9 mouse cellular contexts compared by ENCODE assay signal in genomic region chr11:98027785-98028184, GRCm38 (mm10). TPM values are rescaled to one million over a fixed set of nuclear protein-coding genes. Genes with fewer than 3 reads are reported as not detected.
DNase-seq lines count a peak whose midpoint lies in the region; ATAC-seq and TF ChIP-seq lines count a peak whose summit lies in the region.
"Had no signal": no experiment of that assay in that cellular context is flagged by ENCODE, and none has a peak within 500 bp of the region (broad histone marks: within the 10 kb centered on the region; RNA-seq: fewer than 3 reads in every experiment).

No protein-coding gene starts in this region.

- H3K36me3 ChIP-seq in heart, embryonic 15.5 days, result peaks cover 35% of the 10 kb centered on the region
- H3K36me3 ChIP-seq in MEL (ENCODE audit: control insufficient read depth in 1 of 2, insufficient read depth in 2 of 2, low read length in 2 of 2), result peaks cover 12 to 20% of the 10 kb centered on the region in 2 experiments
- peaks cover 10% of the 10 kb centered on the region; the same call in 1 of the 2 replicates for H3K36me3 ChIP-seq in hindbrain, embryonic 11.5 days (ENCODE audit: control insufficient read depth, insufficient read depth, low read length)
- H3K36me3 ChIP-seq in midbrain, embryonic 11.5 days (ENCODE audit: control insufficient read depth, insufficient read depth, low read length), result peaks cover 16% of the 10 kb centered on the region

- H3K9me3 ChIP-seq in heart, embryonic 15.5 days (replicated peaks), result no peaks in the 10 kb centered on the region
- H3K9me3 ChIP-seq in MEL (replicated peaks; ENCODE audit: insufficient read depth, low read length), result no peaks in the 10 kb centered on the region
- H3K9me3 ChIP-seq in hindbrain, embryonic 11.5 days (ENCODE audit: control insufficient read depth, low read length), result no peaks in the 10 kb centered on the region
- H3K9me3 ChIP-seq in midbrain, embryonic 11.5 days (ENCODE audit: control insufficient read depth, low read length), result no peaks in the 10 kb centered on the region

- peak overlapping the region; percentile 92; the same call in 1 of the 2 replicates for H3K27ac ChIP-seq in heart, embryonic 15.5 days
- peak overlapping the region; percentile 90 for H3K27ac ChIP-seq in MEL (ENCODE audit: control insufficient read depth, low read depth, low read length)
- no peak overlapping the region for H3K27ac ChIP-seq in hindbrain, embryonic 11.5 days (ENCODE audit: low read depth, low read length)
- no peak overlapping the region for H3K27ac ChIP-seq in midbrain, embryonic 11.5 days (ENCODE audit: low read depth, low read length)

- H3K4me1 ChIP-seq in heart, embryonic 15.5 days (replicated peaks), result peaks cover 23% of the 10 kb centered on the region
- H3K4me1 ChIP-seq in MEL (ENCODE audit: control insufficient read depth in 1 of 2, insufficient read depth in 2 of 2, low read length in 2 of 2), result peaks cover 6 to 22% of the 10 kb centered on the region in 2 experiments; a peak in 3 of 4 replicates
- H3K4me1 ChIP-seq in hindbrain, embryonic 11.5 days (replicated peaks; ENCODE audit: control insufficient read depth, insufficient read depth, low read length), result 0 out of 2 replicates have a peak, but pooled peaks cover 5% of the 10 kb centered on the region
- peaks cover 18% of the 10 kb centered on the region for H3K4me1 ChIP-seq in midbrain, embryonic 11.5 days (ENCODE audit: control insufficient read depth, insufficient read depth, low read length)

- TF ChIP-seq EP300 in MEL (IDR thresholded peaks at IDR 0.05; ENCODE audit: low read depth in 1 of 2, low read length in 2 of 2), result no peak

- whole genome bisulfite sequencing in heart, embryonic 15.5 days, result 12% methylated on average over 7 of the region's 7 CpGs
- 26% methylated on average over 7 of the region's 7 CpGs for WGBS in hindbrain, embryonic 11.5 days
- 29% methylated on average over 7 of the region's 7 CpGs for WGBS in midbrain, embryonic 11.5 days

- intact Hi-C loops in heart, postnatal 25 days (cut with DNase I), result loop anchor here (5.0 kb wide), 1 partner anchor 120 kb away; no protein-coding TSS in a partner anchor

- no peaks in the 10 kb centered on the region for H3K27me3 ChIP-seq in heart, embryonic 15.5 days
- H3K27me3 ChIP-seq in MEL (ENCODE audit: control insufficient read depth in 1 of 2, insufficient read depth in 2 of 2, low read length in 2 of 2), result no peaks in the 10 kb centered on the region
- no peaks in the 10 kb centered on the region for H3K27me3 ChIP-seq in hindbrain, embryonic 11.5 days (ENCODE audit: control insufficient read depth, insufficient read depth, low read length)
- no peaks in the 10 kb centered on the region for H3K27me3 ChIP-seq in midbrain, embryonic 11.5 days (ENCODE audit: control insufficient read depth, insufficient read depth, low read length)

- no peak for DNase-seq in heart, postnatal 25 days (ENCODE audit: low spot score)
- DNase-seq in MEL (ENCODE audit: low read depth, low spot score) (peak; percentile 52), adipocyte (ENCODE audit: low spot score) (no peak)
- no peak for DNase-seq in hindbrain, embryonic 11.5 days (ENCODE audit: low spot score)
- DNase-seq in midbrain, embryonic 11.5 days (ENCODE audit: low spot score, missing footprints), result no peak
- DNase-seq in ovary, postnatal 36 days (ENCODE audit: low spot score), result no peak
- DNase-seq: cerebellum, postnatal 36 days had no signal

- peak overlapping the region; percentile 77 for H3K4me2 ChIP-seq in heart, embryonic 15.5 days
- H3K4me2 ChIP-seq in hindbrain, embryonic 11.5 days (replicated peaks; ENCODE audit: low read depth, low read length), result peak overlapping the region; percentile 53
- H3K4me2 ChIP-seq in midbrain, embryonic 11.5 days, result peak overlapping the region; percentile 80

- TF ChIP-seq CTCF in MEL (IDR thresholded peaks at IDR 0.05 in 2 of 3, conservative IDR thresholded peaks at IDR 0.05 in 1 of 3; ENCODE audit: control insufficient read depth in 1 of 3, insufficient read depth in 1 of 3, low read depth in 2 of 3, low read length in 3 of 3, poor library complexity in 1 of 3, severe bottlenecking in 1 of 3), result no peak

- no peak; a peak in 1 of 4 replicates for TF ChIP-seq POLR2A in MEL (IDR thresholded peaks at IDR 0.05; ENCODE audit: control insufficient read depth in 1 of 2, insufficient read depth in 1 of 2, low read depth in 1 of 2, low read length in 2 of 2, poor library complexity in 1 of 2)

- H3K79me2 ChIP-seq in MEL (ENCODE audit: control insufficient read depth, insufficient read depth, low read length, poor library complexity), result peaks cover 24% of the 10 kb centered on the region

- TF ChIP-seq RAD21 in MEL (IDR thresholded peaks at IDR 0.05; ENCODE audit: low read depth, low read length), result no peak

- no peak for ATAC-seq in heart, embryonic 15.5 days (replicated peaks; ENCODE audit: insufficient number of reproducible peaks, insufficient read depth, low FRiP score, low read depth)
- no peak for ATAC-seq in hindbrain, embryonic 11.5 days (ENCODE audit: low FRiP score)
- no peak for ATAC-seq in midbrain, embryonic 11.5 days (ENCODE audit: low FRiP score)
- no peak for ATAC-seq in frontal cortex, adult (ENCODE audit: low TSS enrichment)

- peak overlapping the region; percentile 86 for H3K4me3 ChIP-seq in heart, embryonic 15.5 days
- H3K4me3 ChIP-seq in MEL (ENCODE audit: control insufficient read depth in 1 of 2, insufficient read depth in 1 of 2, low read depth in 2 of 2, low read length in 2 of 2), result peak overlapping the region; percentile 81 to 93
- H3K4me3 ChIP-seq in hindbrain, embryonic 11.5 days (ENCODE audit: low read depth, low read length), result peak overlapping the region; percentile 99
- H3K4me3 ChIP-seq in midbrain, embryonic 11.5 days (ENCODE audit: low read depth, low read length), result peak overlapping the region; percentile 100

- peak overlapping the region; percentile 99 for H3K9ac ChIP-seq in heart, embryonic 15.5 days
- H3K9ac ChIP-seq in MEL (ENCODE audit: control insufficient read depth, low read depth, low read length, poor library complexity, severe bottlenecking), result peak overlapping the region; percentile 96
- peak overlapping the region; percentile 99 for H3K9ac ChIP-seq in hindbrain, embryonic 11.5 days (ENCODE audit: low read depth, low read length)
- peak overlapping the region; percentile 99 for H3K9ac ChIP-seq in midbrain, embryonic 11.5 days (ENCODE audit: low read length)

TF ChIP-seq in MEL, 35 proteins besides CTCF, POLR2A, EP300 and RAD21 (continues in another document):
- TF ChIP-seq ZNF384 (IDR thresholded peaks at IDR 0.05; ENCODE audit: low read depth, low read length), result no peak
- TF ChIP-seq KAT2A (conservative IDR thresholded peaks at IDR 0.05; ENCODE audit: low read depth, low read length), result no peak
- 0 out of 2 replicates have a peak, but pooled peaks have one; percentile 41 for TF ChIP-seq SIN3A (IDR thresholded peaks at IDR 0.05; ENCODE audit: low read length)
- peak; percentile 87; the same call in 1 of the 2 replicates for TF ChIP-seq CHD1 (IDR thresholded peaks at IDR 0.05; ENCODE audit: low read depth, low read length)

RNA-seq across cellular contexts. Expression of gene Rpl19, which starts 1.3 kb away (rescaled TPM):
- 601 and 668 TPM in 2 replicates for polyA plus RNA-seq in heart, embryonic 15.5 days (2015; fragmentation: Nextera tagmentation; extraction: Ambion mirVana)
- 100 to 1,000 TPM; 539 to 575 TPM for total RNA-seq in heart, postnatal 25 days (2021)
- total RNA-seq in MEL (2012; rRNA removed), result 4,634 and 4,715 TPM in 2 replicates
- polyA plus RNA-seq in MEL (2012; ENCODE audit: insufficient read depth in 1 of 2, insufficient read length in 2 of 2, low read depth in 1 of 2, low replicate concordance in 2 of 2, missing spikeins in 1 of 2), result 1,000 to 10,000 TPM in 1 of 2 experiments, 100 to 1,000 TPM in 1; 210 to 2,650 TPM
- polyA plus RNA-seq in hindbrain, embryonic 11.5 days (2014; fragmentation: Nextera tagmentation; extraction: Ambion mirVana), result 970 and 990 TPM in 2 replicates
- 945 and 991 TPM in 2 replicates for polyA plus RNA-seq in midbrain, embryonic 11.5 days (2014; fragmentation: Nextera tagmentation; extraction: Ambion mirVana)

RNA-seq across cellular contexts. Expression of gene Cacnb1, which starts 5.0 kb away (rescaled TPM):
- 5.8 and 8.5 TPM in 2 replicates for polyA plus RNA-seq in heart, embryonic 15.5 days (2015; fragmentation: Nextera tagmentation; extraction: Ambion mirVana)
- 1 to 10 TPM; 6.0 to 6.8 TPM for total RNA-seq in heart, postnatal 25 days (2021)
- 1.8 and 2.3 TPM in 2 replicates for total RNA-seq in MEL (2012; rRNA removed)
- polyA plus RNA-seq in MEL (2012; ENCODE audit: insufficient read depth in 1 of 2, insufficient read length in 2 of 2, low read depth in 1 of 2, low replicate concordance in 2 of 2, missing spikeins in 1 of 2), result 1 to 10 TPM in 1 of 2 experiments, not detected in 1; 4.4 TPM
- polyA plus RNA-seq in hindbrain, embryonic 11.5 days (2014; fragmentation: Nextera tagmentation; extraction: Ambion mirVana), result 13.1 and 18.3 TPM in 2 replicates
- polyA plus RNA-seq in midbrain, embryonic 11.5 days (2014; fragmentation: Nextera tagmentation; extraction: Ambion mirVana), result 9.7 and 10.3 TPM in 2 replicates

RNA-seq across cellular contexts. Expression of gene Stac2, which starts 25.5 kb away (rescaled TPM):
- 0.78 and 1.0 TPM in 2 replicates for polyA plus RNA-seq in heart, embryonic 15.5 days (2015; fragmentation: Nextera tagmentation; extraction: Ambion mirVana)
- under 1 TPM; 0.13 to 0.25 TPM for total RNA-seq in heart, postnatal 25 days (2021)
- not detected in 2 replicates for total RNA-seq in MEL (2012; rRNA removed)
- under 1 TPM in 1 of 2 experiments, not detected in 1; 0.04 TPM for polyA plus RNA-seq in MEL (2012; ENCODE audit: insufficient read depth in 1 of 2, insufficient read length in 2 of 2, low read depth in 1 of 2, low replicate concordance in 2 of 2, missing spikeins in 1 of 2)
- 1.4 and 1.8 TPM in 2 replicates for polyA plus RNA-seq in hindbrain, embryonic 11.5 days (2014; fragmentation: Nextera tagmentation; extraction: Ambion mirVana)
- polyA plus RNA-seq in midbrain, embryonic 11.5 days (2014; fragmentation: Nextera tagmentation; extraction: Ambion mirVana), result 0.37 and 0.47 TPM in 2 replicates

RNA-seq across cellular contexts. Expression of gene Arl5c, which starts 31.8 kb away (rescaled TPM):
- 3.8 and 6.9 TPM in 2 replicates for polyA plus RNA-seq in heart, embryonic 15.5 days (2015; fragmentation: Nextera tagmentation; extraction: Ambion mirVana)
- total RNA-seq in heart, postnatal 25 days (2021), result under 1 TPM; 0.57 to 0.92 TPM
- 1.2 and 1.3 TPM in 2 replicates for total RNA-seq in MEL (2012; rRNA removed)
- 10 to 100 TPM in 1 of 2 experiments, not detected in 1; 10.4 TPM for polyA plus RNA-seq in MEL (2012; ENCODE audit: insufficient read depth in 1 of 2, insufficient read length in 2 of 2, low read depth in 1 of 2, low replicate concordance in 2 of 2, missing spikeins in 1 of 2)
- 9.5 and 10.2 TPM in 2 replicates for polyA plus RNA-seq in hindbrain, embryonic 11.5 days (2014; fragmentation: Nextera tagmentation; extraction: Ambion mirVana)
- 6.7 and 8.9 TPM in 2 replicates for polyA plus RNA-seq in midbrain, embryonic 11.5 days (2014; fragmentation: Nextera tagmentation; extraction: Ambion mirVana)

RNA-seq across cellular contexts. Expression of gene Plxdc1, which starts 41.5 kb away (rescaled TPM):
- polyA plus RNA-seq in heart, embryonic 15.5 days (2015; fragmentation: Nextera tagmentation; extraction: Ambion mirVana), result 0.88 and 2.2 TPM in 2 replicates
- 1 to 10 TPM; 5.4 to 6.0 TPM for total RNA-seq in heart, postnatal 25 days (2021)
- total RNA-seq in MEL (2012; rRNA removed), result 13.1 and 15.1 TPM in 2 replicates
- polyA plus RNA-seq in MEL (2012; ENCODE audit: insufficient read depth in 1 of 2, insufficient read length in 2 of 2, low read depth in 1 of 2, low replicate concordance in 2 of 2, missing spikeins in 1 of 2), result 10 to 100 TPM in 1 of 2 experiments, not detected in 1; 24.5 TPM
- polyA plus RNA-seq in hindbrain, embryonic 11.5 days (2014; fragmentation: Nextera tagmentation; extraction: Ambion mirVana), result 0.18 and 0.28 TPM in 2 replicates
- polyA plus RNA-seq in midbrain, embryonic 11.5 days (2014; fragmentation: Nextera tagmentation; extraction: Ambion mirVana), result 0.14 TPM in 1 of 2 replicates, not detected in the other

Comparison
In these comparisons a context has a peak if more than half of its experiments do, and no peak if none do; other contexts are left out.
1. H3K27ac ChIP-seq: peak in heart, embryonic 15.5 days (single experiment) and MEL (single experiment); none in hindbrain, embryonic 11.5 days (single experiment) and midbrain, embryonic 11.5 days (single experiment).
2. Peak in every context shown above with its lines, with median percentiles within 50 percentile points of each other: H3K4me2 ChIP-seq, H3K4me3 ChIP-seq and H3K9ac ChIP-seq.